Mouse (Mus musculus): ENCODE data around the gene Ubap1l.
A peak's percentile ranks its signal among the peaks of the same experiment; 100 is the strongest.

Ubap1l gene

DNA sequence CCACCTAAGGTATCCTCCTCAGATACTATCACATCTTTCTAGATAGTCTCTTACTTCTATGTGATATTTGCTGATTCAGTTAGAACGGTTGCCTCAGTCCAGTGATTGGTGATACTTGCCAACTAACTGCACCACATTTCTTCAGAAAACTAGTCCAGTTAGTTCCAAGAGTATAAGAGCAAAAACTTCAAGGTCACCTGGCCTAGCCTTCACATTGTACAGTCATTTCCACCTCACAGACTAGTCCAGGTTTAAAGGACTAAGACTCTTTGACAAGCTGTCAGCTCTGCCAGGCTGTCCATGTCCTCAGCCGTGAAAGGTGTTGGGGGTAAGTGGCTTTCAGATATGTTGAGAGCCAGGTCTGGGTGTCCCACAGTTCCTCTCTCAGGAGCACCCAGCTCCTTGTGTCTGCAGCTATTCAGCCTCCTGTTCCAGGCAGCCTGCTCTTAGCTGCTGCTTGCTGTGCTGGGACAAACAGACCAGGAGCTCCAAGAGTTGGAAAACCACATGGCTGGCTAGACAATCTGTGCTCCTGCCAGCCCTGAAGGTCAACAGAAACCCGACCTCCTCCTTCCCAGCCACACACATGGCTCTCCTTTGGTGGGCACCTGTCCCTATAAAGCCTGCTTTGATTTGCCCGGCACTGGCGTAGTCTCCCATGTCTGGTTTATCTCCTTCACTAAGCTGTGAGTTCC, 13.8 kb downstream of the Ubap1l start:
- no peak for DNase-seq (ENCODE audit: low read depth, low spot score)

DNA sequence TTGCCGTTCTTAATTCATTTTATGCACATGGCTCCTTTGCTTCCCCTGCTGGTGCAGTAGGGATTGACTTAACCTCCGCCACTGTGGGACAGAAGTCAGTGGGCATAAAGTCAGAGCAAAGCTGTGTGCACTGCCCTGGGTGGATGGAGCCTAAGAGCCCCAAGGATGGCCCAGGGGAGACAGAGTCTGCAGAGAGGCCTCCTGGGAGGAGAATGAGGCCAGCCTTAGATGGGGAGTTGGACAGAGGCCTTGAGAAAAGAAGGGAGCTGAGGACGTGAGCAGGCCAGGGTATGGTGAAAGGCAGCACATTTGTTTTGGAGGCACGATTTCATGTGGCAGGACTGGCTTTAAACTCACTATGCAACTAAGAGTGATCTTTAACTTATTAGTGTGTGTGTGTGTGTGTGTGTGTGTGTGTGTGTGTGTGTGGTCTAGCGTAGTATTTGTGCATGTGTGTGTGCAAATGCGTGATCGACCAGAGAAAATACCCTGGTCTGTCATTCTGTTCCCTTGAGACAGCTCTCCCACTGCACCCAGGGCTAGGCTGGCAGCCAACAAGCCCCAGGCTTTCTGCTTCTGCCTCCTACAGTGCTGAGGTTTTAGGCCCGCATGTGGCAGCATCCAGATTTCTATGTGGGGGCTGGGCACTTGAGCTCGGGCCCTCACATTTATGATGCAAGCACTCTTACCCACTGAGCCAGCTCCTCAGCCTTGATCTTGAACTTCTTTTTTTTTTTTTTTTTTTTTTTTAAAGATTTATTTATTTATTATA, 14.5 kb downstream of the Ubap1l start:
- DNase-seq (ENCODE audit: low read depth, low spot score): no peak

DNA sequence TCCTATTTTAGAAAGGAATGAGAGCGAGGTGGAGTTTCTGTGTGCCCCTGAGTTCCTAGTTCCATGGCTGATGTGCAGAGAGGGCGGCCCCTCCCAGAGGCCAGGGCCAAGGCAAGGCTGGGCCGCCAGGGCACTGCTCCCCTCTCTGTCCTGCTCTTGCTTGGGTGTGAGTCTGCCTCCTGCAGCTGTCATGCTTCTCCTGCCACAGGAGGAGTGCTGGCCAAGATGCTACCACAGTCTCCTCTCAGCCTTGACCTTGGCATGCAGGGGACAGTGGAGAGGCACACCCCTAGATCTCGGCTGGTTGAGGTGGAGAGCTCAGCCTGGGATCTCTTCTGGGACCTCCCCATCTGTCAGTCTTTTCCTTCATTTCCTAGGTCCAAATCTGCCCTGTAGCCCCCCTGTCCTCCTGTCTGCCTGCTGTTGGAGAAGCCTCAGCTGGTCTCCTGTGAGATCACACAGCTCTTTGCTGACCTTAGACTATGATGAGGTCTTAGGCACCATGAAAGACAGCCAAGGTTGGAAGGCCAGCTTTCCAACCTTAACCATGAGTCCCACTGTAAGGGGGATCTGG, 20.3 kb downstream of the Ubap1l start:
- no peak for DNase-seq (ENCODE audit: low read depth, low spot score)

DNA sequence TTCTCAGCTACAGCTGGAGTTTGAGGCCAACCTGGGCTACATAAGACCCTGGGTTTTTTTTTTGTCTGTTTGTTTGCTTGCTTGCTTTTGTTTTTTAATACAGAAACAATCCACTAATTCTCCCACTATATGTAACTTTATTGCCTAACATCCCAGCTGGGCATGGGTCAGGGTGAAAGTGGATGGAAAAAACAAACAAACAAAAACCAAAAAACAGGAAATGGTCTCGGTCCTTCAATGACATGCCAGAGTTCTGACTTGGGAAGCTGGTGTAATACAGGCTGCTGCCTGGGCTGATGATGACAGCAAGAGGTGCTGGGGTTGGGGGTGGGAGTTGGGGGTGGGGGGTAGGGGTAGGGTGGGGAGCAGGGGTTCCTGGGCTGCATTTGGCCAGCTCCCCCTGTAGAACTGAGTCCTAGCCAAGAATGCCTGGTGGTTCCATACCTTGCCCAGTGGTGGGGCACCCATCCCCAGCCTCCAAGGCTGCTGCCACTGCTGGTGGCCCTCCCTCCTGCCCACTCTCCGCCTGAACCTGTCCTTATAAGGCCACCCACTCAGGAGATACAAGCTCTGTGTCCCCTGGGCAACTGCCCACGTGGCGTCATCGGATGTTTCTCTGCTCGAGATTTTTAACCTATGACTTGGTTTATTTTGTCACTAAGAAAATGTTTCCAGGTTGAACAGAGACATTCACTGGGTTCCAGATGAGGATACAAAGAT, 21.4 kb downstream of the Ubap1l start:
- no peak for DNase-seq (ENCODE audit: low read depth, low spot score)

DNA sequence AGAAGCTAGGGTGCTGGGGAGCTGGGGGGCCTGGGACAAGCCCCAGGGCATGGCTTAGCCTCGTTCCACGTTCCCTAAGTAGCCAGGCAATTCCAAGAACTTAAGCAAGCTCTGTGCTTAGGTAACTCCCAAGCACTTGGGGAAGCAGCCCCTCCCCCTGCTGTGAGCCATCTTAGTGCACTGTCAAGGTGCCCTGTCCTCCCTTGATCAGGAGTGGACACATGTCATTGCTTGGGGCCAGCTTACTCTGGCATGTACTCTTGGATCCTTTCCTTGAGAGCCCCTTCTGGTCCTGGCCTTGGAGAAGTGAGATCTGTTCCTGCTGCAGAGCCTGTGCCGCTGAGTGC, 21.9 kb downstream of the Ubap1l start:
- DNase-seq (ENCODE audit: low read depth, low spot score): no peak

DNA sequence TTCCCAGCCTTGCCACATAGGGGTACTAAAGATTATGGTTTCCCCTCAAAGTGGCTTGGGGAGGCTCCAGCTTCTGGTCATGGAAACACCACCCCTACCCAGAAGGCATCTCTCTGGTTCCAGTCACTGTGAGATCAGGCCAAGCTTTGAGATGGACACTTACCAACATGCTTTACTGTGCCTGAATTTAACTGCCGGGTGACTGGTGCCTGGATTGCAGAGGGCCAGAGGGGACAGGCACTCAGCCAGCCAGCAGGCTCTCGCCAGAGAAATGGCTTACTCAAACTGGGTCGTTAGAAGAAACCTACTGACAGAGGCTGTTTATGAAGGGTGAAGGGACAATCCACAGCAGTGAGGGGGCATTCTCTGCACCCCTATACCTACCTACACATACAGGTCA, 23.4 kb downstream of the Ubap1l start:
- DNase-seq (ENCODE audit: low read depth, low spot score): no peak

DNA sequence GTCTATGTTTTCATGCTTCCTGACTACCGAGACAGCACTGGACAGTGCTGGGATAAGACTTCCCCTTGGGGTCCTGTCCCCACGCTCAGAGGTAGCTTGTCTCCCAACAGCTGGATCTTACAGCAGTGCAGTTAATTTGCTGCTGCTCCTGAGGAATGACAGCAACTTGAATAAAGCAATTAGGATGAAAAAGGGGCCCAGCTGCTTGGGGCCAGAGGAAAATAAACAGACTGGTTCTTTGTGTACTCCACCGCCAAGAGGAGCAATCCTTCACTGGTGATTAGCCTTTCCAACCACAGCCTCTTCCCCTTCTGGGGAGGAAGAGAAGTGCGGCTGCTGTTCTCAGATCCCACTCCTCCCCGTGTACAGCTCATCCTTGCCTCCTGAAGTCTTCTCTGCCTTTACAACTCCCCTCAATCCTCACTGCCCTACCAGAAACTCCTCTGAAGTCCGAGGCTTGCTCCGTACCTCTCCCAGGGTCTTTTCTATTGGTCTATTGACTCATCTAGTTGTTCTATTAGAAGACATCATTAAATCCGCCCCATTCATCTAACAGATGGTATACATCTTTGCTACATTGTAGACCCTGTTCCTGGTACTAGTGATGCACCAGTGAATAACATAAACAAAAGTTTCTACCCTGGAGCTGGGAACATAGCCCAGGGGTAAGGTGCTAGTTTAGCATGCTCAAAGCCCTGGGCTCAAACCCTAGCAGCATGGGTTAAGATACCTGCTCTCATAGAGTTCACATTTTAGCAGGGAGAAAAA, 25.7 kb downstream of the Ubap1l start:
- no peak for DNase-seq (ENCODE audit: low read depth, low spot score)

DNA sequence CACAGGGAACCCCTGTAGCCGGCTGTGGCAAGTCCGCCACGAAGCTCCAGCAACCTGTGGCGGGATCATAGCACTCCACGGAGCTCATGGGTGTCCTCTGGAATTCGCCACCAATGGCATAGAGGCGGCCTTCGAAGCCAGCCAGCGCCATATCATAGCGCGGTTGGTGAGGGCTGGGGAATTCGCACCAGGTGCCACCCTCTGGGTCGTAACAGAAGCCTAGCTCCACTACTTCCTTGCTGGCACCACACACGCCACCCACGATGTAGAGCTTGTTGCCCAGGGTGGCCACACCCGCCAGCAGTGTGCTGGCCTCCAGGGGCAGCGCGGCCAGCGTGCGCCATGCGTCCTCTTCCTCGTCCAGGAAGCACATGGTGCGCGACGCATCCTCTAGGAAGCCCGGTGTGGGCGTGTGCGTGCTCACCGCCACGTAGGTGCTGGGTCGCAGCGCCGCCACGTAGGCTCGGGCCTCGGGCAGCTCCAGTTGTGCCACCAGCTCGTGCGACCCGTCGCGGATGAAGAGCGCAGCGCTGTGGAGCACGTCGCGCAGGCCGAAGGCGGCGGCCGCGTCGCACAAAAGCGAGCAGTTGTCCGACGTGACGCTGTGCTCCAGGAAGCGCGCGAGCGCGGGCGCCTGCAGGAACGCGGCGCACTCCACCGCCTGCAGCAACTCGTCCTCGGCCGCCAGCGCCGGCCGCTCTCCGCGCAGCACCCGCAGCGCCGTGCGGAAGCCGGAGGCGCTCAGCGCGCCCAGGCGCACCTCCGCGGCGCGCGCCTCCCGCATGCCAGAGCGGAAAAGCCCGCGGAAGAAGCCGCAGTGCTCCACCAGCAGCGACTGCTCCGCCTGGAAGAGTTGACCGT, 30.1 kb downstream of the Ubap1l start:
- DNase-seq (ENCODE audit: low read depth, low spot score): peak; percentile 9

DNA sequence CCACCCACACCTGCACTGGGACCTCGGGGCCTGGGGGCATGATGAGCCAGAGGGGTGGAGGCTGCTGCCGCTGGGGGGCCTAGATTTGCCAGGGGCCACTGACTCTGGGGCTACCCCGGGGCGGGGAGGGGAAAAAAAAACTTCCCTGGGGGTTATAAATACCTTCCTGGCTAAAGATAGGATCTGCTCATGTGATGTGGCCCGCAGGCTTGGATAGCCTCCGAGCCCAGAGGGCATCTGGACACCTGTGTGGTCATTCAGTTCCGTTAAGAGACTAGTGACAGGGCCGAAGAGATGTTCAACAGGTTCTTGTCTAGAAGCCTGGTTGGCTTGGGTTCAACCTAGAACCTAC, 30.7 kb downstream of the Ubap1l start, which contains the start of gene Kbtbd13:
Kbtbd13 (minus strand) TSS at position 40 of the 352 bp plus-strand sequence.
- no peak for DNase-seq (ENCODE audit: low read depth, low spot score)

DNA sequence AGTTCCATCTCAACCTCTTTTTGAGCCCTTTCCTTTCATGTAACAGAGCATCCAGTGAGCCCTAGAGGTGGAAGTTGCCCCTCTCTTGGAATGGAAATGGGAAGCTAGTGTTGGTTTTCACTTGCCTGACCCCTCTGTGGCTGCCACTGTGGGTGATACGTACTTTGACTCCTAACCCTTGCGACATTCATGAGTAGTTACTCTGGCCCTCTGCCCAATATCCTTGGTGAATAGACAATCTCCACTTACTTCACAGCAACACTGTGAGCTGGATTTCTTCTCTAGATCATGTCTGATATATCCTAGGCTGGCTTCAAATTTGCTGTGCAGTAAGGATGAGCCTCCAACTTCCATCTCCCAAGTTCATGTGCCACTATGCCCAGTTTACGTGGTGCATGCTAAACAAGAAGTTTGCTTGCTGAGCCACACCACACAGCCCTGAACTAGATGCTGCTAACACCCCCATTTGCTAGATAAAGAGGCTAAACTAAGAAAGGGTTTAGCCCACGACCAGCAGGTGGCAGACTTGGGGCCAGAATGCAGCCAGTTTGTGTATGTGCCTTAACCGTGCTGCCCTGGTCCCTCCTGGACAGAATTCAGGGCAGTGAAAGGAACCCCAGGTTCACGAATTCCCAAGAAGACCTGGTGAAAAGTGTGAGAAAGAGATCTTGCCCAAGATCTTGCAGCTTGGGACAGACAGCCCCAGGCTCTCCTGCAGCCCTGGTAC, 32.0 kb downstream of the Ubap1l start:
- peak; percentile 46 for DNase-seq (ENCODE audit: low read depth, low spot score)

DNA sequence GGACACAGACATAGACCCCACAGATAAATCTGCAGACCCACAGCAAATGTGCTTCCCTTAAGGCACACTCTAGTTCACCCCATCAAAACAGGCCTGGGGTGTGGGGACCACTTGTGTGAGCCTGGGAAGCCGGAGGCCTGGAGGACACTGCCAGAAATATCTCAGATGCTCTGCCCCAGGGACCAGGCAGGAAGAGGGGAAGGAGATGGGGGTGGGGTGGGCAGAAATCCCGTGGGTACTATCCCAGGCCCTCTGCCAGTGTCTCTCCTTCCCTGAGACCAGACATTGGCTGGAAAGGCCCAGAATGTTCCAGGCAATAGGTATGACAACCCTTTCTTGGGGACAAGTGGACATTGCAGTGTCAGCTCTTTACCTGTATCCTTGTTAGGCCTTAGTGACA, 32.8 kb downstream of the Ubap1l start:
- no peak for DNase-seq (ENCODE audit: low read depth, low spot score)

DNA sequence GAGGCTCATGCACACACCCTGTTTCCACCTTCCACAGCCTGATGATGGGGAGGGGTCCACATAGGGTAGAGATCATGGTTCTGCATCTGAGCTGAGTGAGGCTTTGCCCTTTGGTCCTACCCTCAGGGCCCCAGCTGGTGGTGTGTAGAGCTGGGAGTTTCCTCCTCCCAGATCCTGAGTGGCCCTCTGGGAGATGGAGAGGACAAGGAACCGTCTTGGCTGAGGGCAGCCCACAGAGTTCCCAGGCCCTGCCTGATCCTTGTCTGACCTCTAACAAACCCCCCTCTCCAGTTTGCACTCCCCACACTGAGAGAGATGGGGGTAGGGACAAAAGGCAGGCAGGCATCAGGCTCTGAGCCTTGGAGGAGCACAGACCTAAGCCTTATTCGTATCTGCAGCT, 33.5 kb downstream of the Ubap1l start:
- DNase-seq (ENCODE audit: low read depth, low spot score): no peak

DNA sequence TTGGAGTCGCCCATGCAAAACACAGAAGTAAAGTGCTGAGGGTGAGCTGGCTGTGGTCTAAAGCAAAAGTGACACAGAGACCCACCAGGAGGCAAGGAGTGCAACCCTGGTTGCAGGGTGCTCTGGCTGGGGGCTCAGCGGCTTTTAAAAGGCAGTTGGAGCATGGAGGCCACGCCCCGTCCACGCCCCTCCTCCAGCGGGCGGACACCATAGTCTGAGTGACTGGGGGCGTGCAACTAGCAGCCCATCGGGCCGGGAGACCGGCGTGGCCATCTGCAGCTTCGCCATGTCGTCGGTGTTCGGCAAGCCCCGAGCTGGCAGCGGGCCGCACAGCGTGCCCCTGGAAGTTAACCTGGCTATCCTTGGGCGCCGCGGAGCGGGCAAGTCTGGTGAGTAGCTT, 37.4 kb downstream of the Ubap1l start, which contains the start of gene Rasl12:
Rasl12 (plus strand) TSS at position 228 of the 400 bp plus-strand sequence.
- peak; percentile 47 for DNase-seq (ENCODE audit: low read depth, low spot score)

DNA sequence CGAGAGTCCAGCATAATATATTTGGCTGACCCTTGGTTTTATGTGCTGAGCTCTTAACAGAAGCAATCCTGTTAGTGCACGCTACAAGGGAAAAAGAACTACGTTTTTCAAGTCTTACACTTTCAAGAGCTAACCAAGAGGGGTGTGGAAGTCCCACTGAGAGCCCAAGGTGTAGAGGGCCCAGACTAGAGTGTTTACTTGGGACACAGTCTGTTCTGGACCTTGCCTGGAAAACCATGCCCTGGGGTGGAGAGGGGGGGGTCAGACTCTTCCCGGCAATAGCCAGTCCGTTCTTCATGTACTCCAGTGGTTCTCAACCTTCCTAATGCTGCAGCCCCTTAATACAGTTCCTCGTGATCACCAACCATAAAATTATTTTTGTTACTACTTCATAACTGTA, 39.1 kb downstream of the Ubap1l start:
- DNase-seq (ENCODE audit: low read depth, low spot score): no peak

DNA sequence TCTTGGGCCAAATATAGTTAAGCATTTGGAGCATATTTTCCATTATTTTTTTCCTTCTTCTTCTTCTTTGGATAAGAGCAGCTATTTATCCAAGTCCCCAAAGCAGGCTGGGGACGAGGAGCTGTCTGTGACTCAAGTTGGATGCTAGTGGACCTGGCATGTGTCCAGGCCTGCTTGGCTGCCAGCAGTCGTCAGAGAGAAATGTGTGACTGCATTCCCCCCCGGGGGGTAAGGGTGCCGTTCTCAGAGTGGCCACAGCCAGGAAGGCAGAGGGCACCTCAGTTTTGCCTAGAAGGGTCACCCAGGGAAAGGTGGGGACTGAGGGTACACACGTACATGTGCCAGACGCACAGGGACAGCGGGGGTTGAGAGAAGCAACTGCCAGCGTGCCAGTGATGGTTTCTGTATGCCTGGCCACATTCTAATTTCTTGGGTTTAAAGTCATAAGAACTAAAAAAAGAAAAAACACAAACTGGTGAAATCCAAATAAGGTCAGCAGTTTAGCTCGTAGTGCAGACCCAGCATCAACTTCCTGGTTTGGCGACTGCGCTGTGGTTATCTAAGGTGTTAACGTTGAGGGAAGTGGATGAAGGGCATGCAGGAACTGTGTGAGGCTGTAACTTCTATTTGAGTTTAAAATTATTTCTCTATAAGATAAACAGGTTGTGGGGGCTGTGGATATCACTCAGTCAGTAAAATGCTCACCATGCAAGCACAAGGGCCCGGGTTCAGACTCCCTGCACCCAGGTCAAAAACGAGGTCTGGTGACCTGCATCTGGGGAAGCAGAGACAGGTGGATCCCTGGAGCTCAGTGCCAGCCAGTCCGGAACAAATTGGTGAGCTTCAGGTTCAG, 43.7 kb downstream of the Ubap1l start:
- DNase-seq (ENCODE audit: low read depth, low spot score): no peak

DNA sequence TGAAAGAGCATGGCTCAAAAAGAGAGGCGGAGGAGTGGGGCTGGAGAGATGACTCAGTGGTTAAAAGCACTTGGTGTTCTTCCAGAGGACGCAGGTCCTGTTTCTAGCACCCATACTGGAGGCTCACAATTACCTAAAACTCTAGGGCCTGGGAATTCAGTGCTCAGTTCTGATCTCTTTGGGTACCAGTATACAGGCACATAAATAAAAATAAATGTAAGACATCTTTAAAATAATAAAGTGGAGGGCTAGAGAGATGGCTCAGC, 44.3 kb downstream of the Ubap1l start:
- no peak for DNase-seq (ENCODE audit: low read depth, low spot score)

DNA sequence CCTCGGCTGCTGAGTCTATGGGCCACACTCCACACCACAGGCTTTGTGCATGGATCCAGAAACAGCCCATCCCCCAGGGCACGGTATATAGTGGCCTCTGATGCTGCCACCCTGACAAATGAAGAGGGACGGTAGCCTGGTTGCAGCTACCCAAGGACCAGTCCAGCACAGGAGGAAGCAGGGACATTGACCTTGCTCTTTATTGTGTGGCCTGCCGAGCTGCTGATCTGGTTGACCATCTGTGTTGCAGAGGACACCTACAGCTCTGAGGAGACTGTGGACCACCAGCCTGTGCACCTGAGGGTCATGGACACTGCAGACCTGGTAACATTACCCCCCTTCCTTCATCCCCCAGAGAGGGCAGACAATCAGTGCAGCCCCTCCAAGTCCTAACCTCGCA, 46.5 kb downstream of the Ubap1l start:
- DNase-seq (ENCODE audit: low read depth, low spot score): no peak

DNA sequence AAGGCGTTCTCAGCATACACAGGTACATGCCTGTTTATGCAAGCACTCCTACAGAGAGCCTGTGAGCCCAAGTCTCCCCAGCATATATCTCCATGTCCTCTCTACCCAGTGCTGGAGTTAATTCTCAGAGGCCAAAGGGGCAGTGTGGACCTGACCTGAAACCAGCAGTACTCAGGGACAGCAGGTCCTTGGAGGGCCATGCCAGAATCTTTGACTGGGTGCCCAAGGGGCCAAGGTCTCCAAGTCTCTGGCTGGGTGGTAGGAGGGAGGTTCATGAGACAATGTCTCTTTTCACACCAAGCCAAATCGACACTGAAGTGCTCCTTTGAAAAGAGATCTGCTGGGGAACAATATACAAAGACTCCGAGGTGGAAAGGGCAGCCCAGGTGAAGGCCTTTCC, 47.0 kb downstream of the Ubap1l start:
- DNase-seq (ENCODE audit: low read depth, low spot score): no peak

DNA sequence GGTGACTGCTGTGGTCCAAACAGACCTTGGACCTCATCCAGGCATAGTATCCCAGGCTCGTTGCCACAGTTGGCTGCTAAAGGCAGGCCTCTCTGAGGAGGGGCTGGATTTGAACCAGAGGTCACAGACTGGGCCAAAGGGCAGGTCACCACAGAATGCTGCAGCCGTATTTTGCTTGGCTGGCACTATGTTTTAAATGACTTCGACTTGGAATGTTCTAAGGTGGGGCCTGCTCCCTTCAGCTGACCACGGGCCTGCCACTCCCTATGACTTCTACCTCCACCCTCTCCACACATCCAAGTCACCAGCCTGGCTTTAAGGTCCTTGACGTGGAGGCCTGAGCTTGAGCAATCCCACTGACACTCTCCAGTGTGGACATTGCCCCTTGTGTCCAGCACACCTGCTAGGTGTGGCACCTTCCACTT, 48.0 kb downstream of the Ubap1l start:
- no peak for DNase-seq (ENCODE audit: low read depth, low spot score)

Measured in CD4-positive helper T cell, adult 2 months (primary cell).